Mouse (Mus musculus): ENCODE measurements at regions not wholly inside any gene's neighbourhood (a gene's known extent, or its start where the extent isn't known, plus 50 kb on each side); places are given as distances from the start of the nearest gene placed in this dataset.
A peak's percentile ranks its signal among the peaks of the same experiment; 100 is the strongest.

DNA sequence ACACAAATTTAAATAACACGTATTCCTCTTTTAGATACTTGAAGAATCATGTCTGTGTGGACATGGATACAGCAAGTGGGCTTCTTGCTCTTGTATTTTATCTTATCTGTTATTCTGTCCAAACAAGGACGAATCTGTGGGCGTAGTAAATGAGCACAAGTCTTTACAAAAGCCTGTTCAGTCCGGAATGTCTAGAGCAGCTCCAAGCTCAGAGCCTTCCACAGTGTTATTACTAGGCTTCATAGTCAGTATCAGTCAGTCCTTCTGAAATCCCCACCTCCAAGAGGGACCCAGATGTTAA, 52.2 kb upstream of the Nfe2l3 start:
- 55% methylated on average over 4 of the region's 4 CpGs for WGBS
- Histone ChIP-seq H3K9me3 (ENCODE audit: control insufficient read depth, low read length) (no peaks in the 10 kb centered on the region), H3K4me1 (replicated peaks; ENCODE audit: control insufficient read depth, insufficient read depth) (0 out of 2 replicates have a peak, but pooled peaks cover 3% of the 10 kb centered on the region), H3K4me2 (replicated peaks; ENCODE audit: low read depth) (no peak overlapping the region), H3K9ac (ENCODE audit: low read length) (no peak overlapping the region), H3K4me3 (ENCODE audit: low read depth, low read length) (no peak overlapping the region), H3K27ac (replicated peaks) (no peak overlapping the region), H3K36me3 (ENCODE audit: control insufficient read depth, insufficient read depth, low read length) (no peaks in the 10 kb centered on the region), H3K27me3 (ENCODE audit: control insufficient read depth, insufficient read depth, low read length) (no peaks in the 10 kb centered on the region)
- no peak for ATAC-seq (ENCODE audit: low FRiP score, low TSS enrichment)
- DNase-seq (ENCODE audit: low spot score), result no peak
- TF ChIP-seq CTCF (IDR thresholded peaks at IDR 0.05; ENCODE audit: low read depth) (no peak), EP300 (optimal IDR thresholded peaks at IDR 0.05) (no peak)

DNA sequence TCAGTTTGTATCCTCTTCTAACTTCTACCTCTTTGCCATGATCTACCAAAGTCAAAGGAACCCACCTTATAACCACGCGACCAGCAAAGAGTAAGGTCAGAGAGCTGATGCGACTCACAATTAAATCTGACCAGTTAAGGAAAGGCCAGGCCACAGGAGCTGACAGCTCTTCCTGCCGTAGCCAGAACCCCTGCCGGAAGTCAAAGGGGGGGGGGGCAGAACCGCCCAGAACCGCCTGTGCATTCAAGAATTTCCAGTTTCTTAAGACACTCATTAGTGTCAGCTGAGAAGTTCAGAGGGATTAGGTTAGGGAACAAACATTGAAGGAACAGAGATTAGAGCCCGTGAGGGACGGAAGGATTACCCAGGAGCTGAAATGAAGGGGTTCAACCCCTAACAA, 51.0 kb upstream of the Nfe2l3 start:
- H3K4me3 ChIP-seq (ENCODE audit: low read depth, low read length), result no peak overlapping the region
- no peaks in the 10 kb centered on the region for H3K36me3 ChIP-seq (ENCODE audit: control insufficient read depth, insufficient read depth, low read length)
- TF ChIP-seq CTCF (IDR thresholded peaks at IDR 0.05; ENCODE audit: low read depth) (no peak), EP300 (optimal IDR thresholded peaks at IDR 0.05) (no peak)
- H3K27ac ChIP-seq (replicated peaks), result peak overlapping the region; percentile 20; the same call in 1 of the 2 replicates
- H3K9me3 ChIP-seq (ENCODE audit: control insufficient read depth, low read length), result no peaks in the 10 kb centered on the region
- DNase-seq (ENCODE audit: low spot score) (peak; percentile 60), ATAC-seq (ENCODE audit: low FRiP score, low TSS enrichment) (peak; percentile 38; the same call in 1 of the 2 replicates)
- H3K4me1 ChIP-seq (replicated peaks; ENCODE audit: control insufficient read depth, insufficient read depth), result 0 out of 2 replicates have a peak, but pooled peaks cover 3% of the 10 kb centered on the region
- H3K9ac ChIP-seq (ENCODE audit: low read length), result no peak overlapping the region
- H3K4me2 ChIP-seq (replicated peaks; ENCODE audit: low read depth), result no peak overlapping the region
- WGBS, result 38% methylated on average over 9 of the region's 9 CpGs
- no peaks in the 10 kb centered on the region for H3K27me3 ChIP-seq (ENCODE audit: control insufficient read depth, insufficient read depth, low read length)

MicroRNAs in the stretch of these regions (microRNA counts, 519-probe panel; counts per million panel counts)
- 7,501 counts per million, percentile 95 among the panel's probes with 10 or more counts for microRNA mmu-miR-148a

Small RNAs in the stretch of these regions (microRNA-seq; reads per million reads assigned to microRNA genes)
- gene Mir148a, result 1,855 reads per million, percentile 79 among the genes with 10 or more reads in this experiment

Data from stomach, postnatal 0 days (tissue).